Mouse (Mus musculus) heart, postnatal 0 days (tissue): ENCODE results near the gene Lrrc8a. TPM values are rescaled to one million over a fixed set of nuclear protein-coding genes. Genes with fewer than 3 reads are reported as not detected.

ENCODE experiments used
- ATAC-seq: fragments of 200-750 bp; cut with Nextera tagmentation; 2 replicates; pipeline ENCODE4 v1.8.0; 2017; ENCODE audit warnings: low read depth, moderate number of reproducible peaks, moderate library complexity; ENCODE audit not compliant: insufficient read depth
- DNase-seq: peaks from one replicate; pipeline ENCODE4 v3.0.0-alpha.2; 2016; ENCODE audit warnings: low spot score
- H3K27ac ChIP-seq: fragments of 300-500 bp; sonication (generic); 2 replicates; pipeline ENCODE4 v1.5.1; 2014; ENCODE audit warnings: low read depth, mild to moderate bottlenecking
- H3K27me3 ChIP-seq: fragments of 300-500 bp; sonication (generic); 2 replicates; pipeline ENCODE4 v1.6.1; 2014; ENCODE audit warnings: low read length, mixed read lengths; ENCODE audit not compliant: control insufficient read depth, insufficient read depth
- H3K36me3 ChIP-seq: fragments of 300-500 bp; sonication (generic); replicated peaks from 2 replicates; pipeline ENCODE4 v1.6.1; 2014; ENCODE audit warnings: low read length, mixed read lengths; ENCODE audit not compliant: control insufficient read depth, insufficient read depth
- H3K4me1 ChIP-seq: fragments of 300-500 bp; sonication (generic); 2 replicates; pipeline ENCODE4 v1.6.1; 2014; ENCODE audit warnings: antibody characterized with exemption; ENCODE audit not compliant: control insufficient read depth, insufficient read depth
- H3K4me2 ChIP-seq: fragments of 300-500 bp; sonication (generic); 2 replicates; pipeline ENCODE4 v1.6.1; 2014; ENCODE audit warnings: low read depth, mild to moderate bottlenecking, low read length, moderate library complexity
- H3K4me3 ChIP-seq: fragments of 300-500 bp; sonication (generic); 2 replicates; pipeline ENCODE4 v1.5.1; 2014; ENCODE audit warnings: low read depth, low read length
- H3K9ac ChIP-seq: fragments of 300-500 bp; sonication (generic); replicated peaks from 2 replicates; pipeline ENCODE4 v1.6.1; 2014; ENCODE audit warnings: low read depth, low read length, mixed read lengths
- H3K9me3 ChIP-seq: fragments of 300-500 bp; sonication (generic); replicated peaks from 2 replicates; pipeline ENCODE4 v1.6.1; 2016; ENCODE audit warnings: low read length; ENCODE audit not compliant: control insufficient read depth
- CTCF ChIP-seq: IDR thresholded peaks from 2 replicates; pipeline ENCODE4 v1.5.1; 2016; ENCODE audit warnings: antibody characterized with exemption, control low read depth, low read depth
- EP300 ChIP-seq: IDR thresholded peaks from 2 replicates; pipeline ENCODE4 v1.6.1; 2016; ENCODE audit warnings: antibody characterized with exemption, low read depth
- WGBS: fragments of 180-500 bp; shearing (Covaris S2); extraction: QIAGEN DNeasy Blood & Tissue Kit; methylation state at CpG from one replicate; pipeline ENCODE4 v1.1.7; 2014; 5-methylcytosine and 5-hydroxymethylcytosine counted together
- polyA plus RNA-seq: library from polyadenylated mRNA; unstranded; fragments of >200 nt; fragmentation: Nextera tagmentation; extraction: Ambion mirVana; gene quantifications from 2 replicates; pipeline ENCODE4 v1.2.1, GENCODE M21; 2015
- total RNA-seq: library from RNA; depleted of rRNA; stranded (reverse); fragments of >200 nt; gene quantifications from 2 replicates; pipeline ENCODE4 v1.2.3, GENCODE M21; 2014; ENCODE audit warnings: low replicate concordance

The Lrrc8a gene
- total and polyA plus RNA-seq, 2 experiments from 2014 or later: 43.5 to 50.8 TPM

DNA sequence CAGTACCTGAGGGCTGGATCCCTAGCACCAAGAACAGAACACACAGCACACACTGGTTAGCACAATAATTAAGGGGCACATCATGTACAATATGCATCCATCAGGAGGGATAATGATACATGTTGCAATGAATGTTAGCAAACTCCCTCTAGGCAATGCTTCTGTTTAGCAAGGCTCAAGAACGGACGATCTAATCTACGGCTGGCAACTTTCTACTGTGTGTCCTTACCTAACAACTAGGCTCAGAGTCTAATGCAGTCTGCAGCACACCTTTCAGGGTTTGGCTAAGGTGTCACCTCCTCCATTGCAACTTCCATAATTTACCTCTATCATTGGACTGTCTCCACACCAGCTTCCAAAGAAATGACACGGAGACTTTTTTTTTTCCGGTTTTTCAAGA, 21.2 kb upstream of the Lrrc8a start:
- WGBS: 90% methylated on average over 5 of the region's 5 CpGs
- H3K36me3 ChIP-seq: no peaks in the 10 kb centered on the region
- DNase-seq: no peak
- H3K9ac ChIP-seq: no peak overlapping the region
- H3K27me3 ChIP-seq: no peaks in the 10 kb centered on the region
- H3K27ac ChIP-seq: no peak overlapping the region
- H3K9me3 ChIP-seq: no peaks in the 10 kb centered on the region
- TF ChIP-seq EP300 (no peak), CTCF (no peak)
- no peak for ATAC-seq
- H3K4me1 ChIP-seq: no peaks in the 10 kb centered on the region
- H3K4me3 ChIP-seq: no peak overlapping the region
- no peak overlapping the region for H3K4me2 ChIP-seq

- Histone ChIP-seq H3K36me3 (peaks cover 5% of the 10 kb centered on the region), H3K27me3 (no peaks in the 10 kb centered on the region), H3K9ac (no peak overlapping the region), H3K4me2 (no peak overlapping the region), H3K9me3 (no peaks in the 10 kb centered on the region), H3K27ac (no peak overlapping the region), H3K4me1 (peaks cover 25% of the 10 kb centered on the region), H3K4me3 (no peak overlapping the region)
- ATAC-seq (no peak), DNase-seq (no peak)
- no peak for TF ChIP-seq CTCF
- no peak for TF ChIP-seq EP300
- WGBS: 79% methylated on average over 5 of the region's 5 CpGs
These were observed 1.9 kb upstream of the Lrrc8a start for GRCm38 (mm10) chr2:30235593-30235992.

GRCm38 (mm10) chr2:30236426-30237198, 903 bp upstream of the Lrrc8a start:
- H3K4me2 ChIP-seq: peak overlapping the region; percentile 74
- H3K4me3 ChIP-seq: peak overlapping the region; percentile 78
- whole genome bisulfite sequencing: 2% methylated on average over 18 of the region's 18 CpGs
- DNase-seq (no peak), ATAC-seq (no peak)
- H3K36me3 ChIP-seq: peaks cover 15% of the 10 kb centered on the region
- TF ChIP-seq EP300 (no peak), CTCF (no peak)
- H3K27me3 ChIP-seq: no peaks in the 10 kb centered on the region
- no peaks in the 10 kb centered on the region for H3K9me3 ChIP-seq
- H3K9ac ChIP-seq: peak overlapping the region; percentile 64
- H3K27ac ChIP-seq: peak overlapping the region; percentile 90
- peaks cover 33% of the 10 kb centered on the region for H3K4me1 ChIP-seq

GRCm38 (mm10) chr2:30237881-30238280, 366 bp downstream of the Lrrc8a start:
- peak; percentile 58 for DNase-seq
- peak overlapping the region; percentile 87 for H3K9ac ChIP-seq
- under 1% methylated on average over 26 of the region's 42 CpGs for whole genome bisulfite sequencing
- H3K4me2 ChIP-seq: peak overlapping the region; percentile 95
- TF ChIP-seq CTCF (no peak), EP300 (no peak)
- ATAC-seq: peak; percentile 73
- no peaks in the 10 kb centered on the region for H3K9me3 ChIP-seq
- peak overlapping the region; percentile 78 for H3K4me3 ChIP-seq
- peaks cover 44% of the 10 kb centered on the region for H3K4me1 ChIP-seq
- H3K36me3 ChIP-seq: peaks cover 16% of the 10 kb centered on the region
- H3K27ac ChIP-seq: peak overlapping the region; percentile 90
- H3K27me3 ChIP-seq: no peaks in the 10 kb centered on the region

DNA sequence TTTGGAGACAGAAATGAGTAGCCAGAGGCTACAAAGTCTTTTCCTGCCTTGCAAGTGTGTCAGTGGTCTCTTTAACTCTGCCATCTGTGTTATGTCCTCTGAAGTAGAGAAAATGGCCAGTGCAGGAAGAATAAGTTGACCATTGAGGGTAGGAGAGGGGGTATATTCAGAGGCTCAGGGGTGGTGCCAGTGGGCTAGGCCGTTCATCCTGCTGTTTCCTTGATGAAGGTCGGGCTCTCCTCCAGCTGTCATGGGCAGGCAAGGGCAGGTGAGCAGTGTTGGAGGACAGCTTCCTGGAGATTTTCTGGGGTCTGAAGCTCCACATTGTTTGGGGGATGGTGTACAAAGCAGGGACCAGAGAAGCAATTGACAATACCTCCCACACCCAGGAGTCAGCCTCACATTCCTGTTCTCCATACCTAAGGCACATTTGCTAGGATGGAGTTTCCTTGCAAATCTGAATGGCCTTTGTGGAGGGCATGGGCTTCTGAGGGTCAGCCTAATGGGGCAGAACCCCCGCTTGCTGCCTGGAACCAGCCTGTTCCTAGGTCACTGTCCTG, 1.5 kb downstream of the Lrrc8a start:
- no peaks in the 10 kb centered on the region for H3K27me3 ChIP-seq
- H3K4me1 ChIP-seq: peaks cover 50% of the 10 kb centered on the region
- WGBS: 45% methylated on average over 3 of the region's 3 CpGs
- no peaks in the 10 kb centered on the region for H3K9me3 ChIP-seq
- peak overlapping the region; percentile 95 for H3K4me2 ChIP-seq
- ATAC-seq (no peak), DNase-seq (no peak)
- H3K9ac ChIP-seq: peak overlapping the region; percentile 87
- peak overlapping the region; percentile 90 for H3K27ac ChIP-seq
- H3K36me3 ChIP-seq: peaks cover 24% of the 10 kb centered on the region
- TF ChIP-seq EP300 (no peak), CTCF (no peak)
- H3K4me3 ChIP-seq: peak overlapping the region; percentile 78
